Mouse (Mus musculus) T-cell, adult 2 months (primary cell): ENCODE data around the gene Atf7ip2.
"Not testable (repeated sequence)": the region's sequence is repeated elsewhere in the genome, so short reads cannot be mapped to it uniquely, and the experiment has no call there.

Experiments used
- DNase-seq: peaks from one replicate; pipeline ENCODE4 v3.0.0; 2022; ENCODE audit warnings: low spot score

Gene Atf7ip2

DNA sequence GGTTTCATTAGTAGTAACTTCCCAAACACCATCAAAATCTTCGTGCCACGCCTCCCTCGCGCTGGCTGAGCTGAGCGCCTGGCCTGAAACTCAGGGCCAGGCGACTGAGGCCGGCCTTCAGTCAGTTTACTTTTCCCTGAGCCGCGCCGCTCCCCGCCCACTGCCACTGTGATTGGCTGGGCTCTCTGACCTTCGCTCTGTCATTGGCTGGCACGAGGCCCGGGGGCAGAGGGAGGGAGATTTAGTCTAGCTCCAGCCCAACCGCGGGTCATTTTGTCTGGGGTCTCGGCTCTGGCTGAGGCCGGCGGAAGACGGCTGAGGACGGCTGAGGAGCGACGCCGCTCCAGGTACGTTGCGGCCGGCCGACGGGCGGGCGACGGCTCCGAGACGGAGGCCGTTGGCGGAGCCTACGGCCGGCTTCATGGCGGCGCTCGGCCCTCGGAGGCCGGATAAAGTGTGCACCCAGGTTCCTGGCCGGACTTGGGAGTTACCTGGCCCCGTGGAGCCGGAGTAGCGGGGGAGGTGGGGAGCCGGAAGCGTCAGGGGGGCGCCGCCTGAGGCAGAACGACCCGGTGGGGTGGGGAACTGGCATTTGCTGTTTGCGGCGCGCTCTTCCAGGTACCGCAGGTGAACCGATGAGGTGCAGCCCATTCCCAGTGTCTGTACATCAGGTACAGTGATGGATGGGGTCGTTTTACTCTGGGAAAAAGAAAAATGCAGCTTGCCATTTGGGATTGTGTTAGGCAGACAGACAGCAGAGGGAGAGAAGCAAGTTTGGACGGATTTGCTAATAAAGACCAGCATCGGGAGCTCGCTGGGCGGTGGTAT lies at the start of gene Atf7ip2:
Gene Atf7ip2, plus strand, starts transcription at position 34 of the 828 bp plus-strand sequence.
- no peak for DNase-seq

DNA sequence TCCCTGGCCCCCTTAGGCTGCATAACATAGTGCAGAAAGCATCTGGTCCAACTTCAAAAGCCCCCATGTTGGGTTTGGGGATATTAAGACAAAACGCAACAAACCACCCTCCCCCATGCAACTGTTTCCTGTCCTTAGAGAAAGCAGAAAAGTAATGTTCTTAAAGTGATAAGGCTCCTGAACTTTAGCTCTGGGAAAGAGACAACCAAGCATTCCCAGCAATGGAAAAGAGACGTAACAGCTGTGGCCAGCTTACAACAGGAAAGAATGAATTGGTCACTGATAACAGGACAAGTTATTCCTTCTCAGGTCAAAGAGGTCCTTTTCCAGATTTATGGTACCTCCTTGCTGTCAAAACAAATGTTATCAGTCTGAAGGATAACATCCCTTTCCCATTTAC lies 49.3 kb upstream of the Atf7ip2 start:
- no peak for DNase-seq

DNA sequence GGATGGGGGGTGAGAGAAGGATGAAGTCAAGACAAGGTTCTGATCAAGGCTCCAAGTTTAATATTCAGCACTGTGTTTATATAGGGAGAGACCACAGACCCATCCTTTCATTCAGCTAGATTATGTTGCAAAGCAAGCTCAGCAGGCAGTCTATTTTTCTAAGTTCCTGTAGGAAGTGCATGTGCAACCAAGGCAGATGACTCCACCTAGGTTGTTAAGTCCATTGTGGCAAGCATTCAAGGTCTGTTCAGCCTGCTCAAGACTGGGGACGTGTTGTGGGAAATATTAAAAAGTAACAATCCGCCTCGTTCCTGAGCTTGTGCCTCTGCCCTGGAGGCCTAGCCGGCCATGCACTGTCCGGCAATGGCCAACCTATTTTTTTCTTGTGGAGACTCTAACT lies 45.1 kb upstream of the Atf7ip2 start:
- DNase-seq, result no peak

DNA sequence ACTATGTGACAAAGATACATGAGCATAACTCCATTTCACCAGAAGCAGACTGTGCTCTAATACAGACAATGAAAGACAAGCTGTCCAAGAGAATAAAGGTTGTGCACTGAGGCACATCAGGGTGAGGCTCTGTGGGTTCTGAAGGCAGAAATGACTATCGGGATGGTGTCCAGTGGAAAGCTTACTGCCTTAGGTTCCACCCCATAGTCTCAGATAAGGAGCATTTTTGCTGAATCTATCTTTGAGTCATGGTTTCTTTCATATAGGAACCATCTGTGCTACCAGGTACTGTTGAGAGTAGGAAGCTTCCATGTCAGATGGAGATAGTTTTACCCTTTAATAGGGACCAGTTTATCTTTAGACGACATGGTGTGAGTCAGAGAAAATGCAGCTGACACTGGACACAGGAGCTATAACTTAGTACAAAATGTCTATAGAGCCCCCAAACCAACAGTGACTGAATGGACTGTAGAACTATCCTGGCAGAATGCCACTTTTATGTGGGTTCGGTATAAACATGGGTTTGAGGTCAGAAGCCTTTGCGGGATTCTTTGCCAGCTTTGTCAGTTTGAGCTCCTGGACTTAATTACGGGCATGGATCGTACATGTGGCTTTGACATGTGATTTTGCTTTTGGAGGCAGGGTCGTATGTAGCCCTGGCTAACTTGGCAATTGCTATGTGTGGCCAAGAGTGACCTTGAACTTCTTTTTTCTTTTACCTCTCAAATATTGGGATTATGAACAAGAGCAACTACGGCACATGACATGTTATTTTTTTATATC lies 23.2 kb upstream of the Atf7ip2 start:
- no peak for DNase-seq

DNA sequence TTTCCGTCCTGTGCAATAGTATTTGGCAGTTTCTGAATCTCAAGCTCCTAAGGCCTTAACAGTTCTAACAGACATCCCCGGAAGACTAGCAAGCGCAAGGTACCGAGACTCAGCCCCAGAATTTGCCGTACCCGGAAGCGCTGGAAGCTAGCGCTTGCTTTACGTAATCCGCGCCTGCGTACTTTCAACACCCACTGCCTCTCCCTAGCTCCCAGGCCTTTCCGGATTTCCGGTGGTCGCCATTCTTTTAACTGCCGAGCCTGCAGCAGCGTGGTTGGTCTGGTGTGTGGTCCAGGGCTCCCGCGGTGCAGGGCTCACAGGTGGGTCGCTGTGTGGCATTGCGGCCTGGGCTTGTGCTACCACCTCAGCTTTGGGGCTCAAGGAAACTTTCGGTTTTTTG lies 22.5 kb upstream of the Atf7ip2 start, which contains the start of gene Rpl39l:
Gene Rpl39l, plus strand, starts transcription at position 222 of the 400 bp plus-strand sequence.
- no peak for DNase-seq

DNA sequence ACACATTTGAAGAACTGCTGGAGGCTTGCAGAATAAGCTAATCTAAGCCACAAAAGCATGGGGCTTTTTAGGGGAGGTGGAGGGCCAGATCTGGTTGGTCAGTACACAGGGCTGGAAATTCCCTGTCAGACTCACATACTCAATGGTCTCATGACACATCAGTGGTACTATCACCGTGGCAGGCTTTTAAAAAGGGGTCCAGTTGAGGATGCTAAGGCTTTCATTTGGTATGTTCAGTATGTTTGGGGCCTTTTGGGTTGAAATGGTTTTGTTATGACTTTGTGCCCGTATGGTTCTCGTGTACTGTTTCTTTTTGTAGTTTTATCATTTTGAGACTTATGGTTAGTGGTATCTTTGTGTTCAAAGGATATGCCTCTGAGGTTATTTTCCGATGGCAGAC lies 21.2 kb upstream of the Atf7ip2 start:
- DNase-seq, result no peak

DNA sequence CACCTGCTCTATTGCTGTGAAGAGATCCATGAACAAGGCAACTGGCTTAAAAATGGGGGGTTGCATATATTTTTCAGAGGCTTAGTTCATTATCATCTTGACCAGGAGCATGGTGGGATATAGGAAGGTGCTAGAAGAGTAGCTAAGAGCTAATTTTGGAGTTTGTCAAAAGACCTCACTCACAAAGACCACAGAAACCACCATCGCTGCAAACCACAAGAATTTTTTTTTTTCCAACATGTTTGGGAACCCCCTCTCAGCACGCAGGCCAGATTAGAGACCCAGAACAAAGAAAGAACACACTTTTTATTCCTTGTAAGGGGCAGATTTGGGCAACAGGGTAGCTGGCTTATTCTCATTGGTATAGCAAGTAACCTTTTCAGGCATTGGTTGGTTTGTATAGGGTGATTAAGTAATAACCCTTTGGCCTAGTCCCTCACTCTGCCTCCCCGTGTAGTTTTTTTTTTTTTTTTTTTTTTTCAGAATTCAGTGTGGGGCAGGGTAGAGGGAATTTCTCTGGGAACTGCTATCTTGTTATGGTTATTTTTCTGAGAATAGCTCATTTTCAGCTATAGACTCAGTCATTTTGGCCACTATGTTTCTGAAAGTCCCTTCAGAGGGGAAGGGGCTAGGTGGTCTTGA lies 20.2 kb upstream of the Atf7ip2 start:
- no peak for DNase-seq

DNA sequence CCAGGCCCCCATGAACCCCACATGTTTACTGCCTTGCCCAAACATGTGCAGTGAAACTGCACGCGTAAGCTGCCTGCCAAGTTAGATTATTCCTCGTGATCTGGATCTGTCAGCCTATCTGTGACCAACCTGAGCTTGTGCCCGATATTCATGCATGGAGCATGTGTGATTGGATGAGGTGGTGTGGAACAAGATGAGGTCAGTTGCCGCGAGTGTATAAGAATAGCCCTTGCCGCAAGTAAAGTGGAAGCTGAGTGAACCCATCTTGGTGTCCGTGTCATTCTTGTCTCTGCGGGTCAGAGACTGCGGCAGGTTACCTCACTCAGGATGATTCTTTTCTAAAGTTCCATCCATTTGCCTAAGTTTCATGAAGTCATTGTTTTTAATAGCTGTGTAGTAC lies 5.1 kb upstream of the Atf7ip2 start:
- DNase-seq, result not testable (repeated sequence)

DNA sequence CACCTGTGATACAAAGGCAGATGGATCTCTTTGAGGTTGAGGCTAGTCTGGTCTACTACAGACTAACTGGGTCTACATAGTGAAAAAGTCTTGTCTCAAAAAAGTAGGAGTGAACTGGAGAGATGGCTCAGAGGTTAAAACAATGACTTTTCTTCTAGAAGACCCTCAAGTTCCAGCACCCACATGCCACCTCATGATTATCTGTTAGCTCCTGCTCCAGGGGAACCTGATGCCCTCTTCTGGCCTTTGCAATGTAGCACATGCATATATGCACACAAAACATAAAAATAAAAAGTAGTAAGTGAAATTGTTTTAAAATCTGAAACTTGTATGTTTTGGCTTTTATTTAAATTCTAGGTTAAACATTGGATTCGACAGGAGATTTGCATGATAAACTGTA lies 16.3 kb downstream of the Atf7ip2 start:
- no peak for DNase-seq

DNA sequence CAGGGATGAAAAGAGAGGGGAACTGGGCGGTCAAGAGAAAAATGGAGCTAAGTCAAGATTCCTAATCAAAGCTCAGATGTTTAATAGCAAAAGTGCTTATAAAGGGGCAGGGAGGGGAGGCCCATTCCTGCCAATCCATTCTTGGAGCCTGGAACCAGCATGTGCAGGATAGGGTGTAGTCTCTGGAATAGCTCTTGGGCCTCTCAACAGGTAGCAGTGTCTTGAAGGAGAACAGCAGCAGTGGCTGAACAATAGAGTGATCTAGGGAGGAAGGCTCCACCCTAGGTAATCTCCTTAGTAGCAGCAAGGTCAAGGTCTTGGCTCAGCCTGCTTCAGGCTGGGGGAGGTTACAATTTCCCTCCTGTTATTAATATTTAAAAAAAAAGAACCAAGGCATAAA lies 23.9 kb downstream of the Atf7ip2 start:
- not testable (repeated sequence) for DNase-seq

DNA sequence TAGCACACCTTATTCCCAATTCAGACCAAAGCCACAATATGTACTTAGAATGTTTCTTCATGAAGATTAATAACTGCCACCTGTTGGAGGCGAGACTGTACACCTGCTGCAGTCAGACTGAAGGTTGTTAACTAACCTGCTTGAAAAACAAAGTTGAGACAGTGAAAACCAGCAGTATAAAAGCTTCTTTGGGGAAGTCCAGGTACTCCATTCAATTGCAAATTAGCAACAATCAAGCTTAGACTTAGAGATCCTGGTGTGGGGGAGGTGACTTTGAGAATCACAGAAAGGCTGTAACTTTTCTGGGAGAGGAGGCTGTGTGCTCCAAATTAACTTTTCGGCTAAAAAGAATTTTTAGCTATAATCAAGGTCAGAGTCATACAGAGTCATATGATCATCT lies 24.5 kb downstream of the Atf7ip2 start:
- not testable (repeated sequence) for DNase-seq

DNA sequence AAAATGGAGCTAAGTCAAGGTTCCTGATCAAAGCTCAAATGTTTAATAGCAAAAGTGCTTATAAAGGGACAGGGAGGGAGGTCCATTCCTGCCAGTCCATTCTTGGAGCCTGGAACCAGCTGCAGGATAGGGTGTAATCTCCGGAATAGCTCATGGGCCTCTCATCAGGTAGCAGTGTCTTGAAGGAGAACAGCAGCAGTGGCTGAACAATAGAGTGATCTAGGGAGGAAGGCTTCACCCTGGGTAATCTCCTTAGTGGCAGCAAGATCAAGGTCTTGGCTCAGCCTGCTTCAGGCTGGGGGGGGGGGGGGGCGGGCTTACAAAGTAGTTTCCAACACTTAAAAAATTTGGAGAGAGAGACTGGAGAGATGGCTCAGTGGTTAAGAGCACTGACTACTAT lies 34.8 kb downstream of the Atf7ip2 start:
- DNase-seq, result no peak

DNA sequence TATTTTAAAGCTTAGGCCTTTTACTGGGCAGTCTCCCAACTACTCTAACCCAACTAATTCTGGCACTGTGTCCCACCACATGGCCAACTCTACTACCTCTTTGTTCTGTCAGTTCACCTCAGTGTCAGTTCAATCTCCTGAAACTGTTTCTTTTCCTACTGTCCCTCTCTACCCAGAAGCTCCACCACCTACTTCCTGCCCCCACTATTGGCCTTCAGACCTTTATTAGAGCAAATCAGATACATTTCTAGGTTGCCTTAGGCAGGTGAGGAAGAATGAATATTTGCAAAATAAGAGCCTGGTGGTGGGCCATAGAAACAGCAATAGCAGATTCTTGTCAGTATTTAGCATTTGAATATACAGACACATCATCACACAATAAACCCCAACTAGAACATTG lies 44.1 kb downstream of the Atf7ip2 start:
- no peak for DNase-seq

DNA sequence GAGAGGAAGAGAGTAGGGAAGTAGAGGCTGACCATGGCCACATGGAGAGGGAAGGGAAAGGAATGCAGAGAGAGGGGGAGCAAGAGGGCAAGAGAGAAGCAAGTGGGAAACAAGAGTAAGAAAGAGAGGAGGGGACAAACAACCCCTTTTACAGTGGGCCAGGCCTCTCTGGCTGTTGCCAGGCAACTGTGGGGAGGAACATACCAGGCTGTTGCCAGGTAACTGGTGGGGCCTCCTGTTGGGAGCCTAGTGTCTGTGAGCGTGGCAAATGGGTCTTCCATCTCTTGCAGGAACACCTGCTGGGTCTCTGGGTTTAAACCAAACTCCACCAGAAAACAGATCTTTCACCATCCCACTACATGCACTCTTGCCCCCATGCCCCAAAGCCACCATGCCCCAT lies 61.5 kb downstream of the Atf7ip2 start:
- no peak for DNase-seq

DNA sequence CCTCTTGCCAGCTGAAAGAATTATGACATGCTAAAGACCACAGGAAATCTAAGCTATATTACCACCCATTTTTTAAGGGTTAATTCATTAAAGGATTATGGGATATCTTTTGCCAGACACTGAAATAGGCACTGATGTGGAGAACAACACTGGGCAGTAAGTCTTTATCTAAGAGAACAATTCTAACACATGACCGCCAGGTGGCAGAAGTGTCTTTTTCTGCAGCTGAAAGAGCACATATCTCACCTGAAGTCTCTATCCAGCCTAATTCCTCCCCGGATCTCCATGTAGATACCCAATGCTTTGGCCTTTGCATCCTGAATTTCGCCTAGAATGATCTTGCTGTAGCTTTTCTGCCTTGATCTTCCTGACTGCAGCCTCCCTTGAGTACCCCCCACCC lies 79.7 kb downstream of the Atf7ip2 start:
- no peak for DNase-seq

DNA sequence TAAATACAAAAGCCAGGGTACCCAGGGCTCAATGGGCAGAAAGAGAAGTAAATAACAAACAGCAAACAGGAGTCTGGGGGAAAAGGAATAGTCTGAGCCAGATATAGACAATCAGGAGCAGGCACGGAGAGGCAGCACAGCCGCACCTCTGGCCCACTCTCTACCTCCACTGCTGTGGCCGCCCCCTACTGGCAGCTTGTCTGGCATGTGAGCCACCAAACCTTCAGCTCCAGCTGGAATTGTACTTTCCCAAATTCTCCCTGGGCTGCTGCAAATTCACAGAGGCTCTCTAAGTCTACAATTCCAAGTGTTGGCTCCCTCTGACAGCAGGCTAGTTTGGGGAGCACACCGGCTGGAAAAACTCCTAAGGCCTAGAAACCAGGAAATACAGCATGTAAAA lies 82.0 kb downstream of the Atf7ip2 start:
- DNase-seq, result no peak

DNA sequence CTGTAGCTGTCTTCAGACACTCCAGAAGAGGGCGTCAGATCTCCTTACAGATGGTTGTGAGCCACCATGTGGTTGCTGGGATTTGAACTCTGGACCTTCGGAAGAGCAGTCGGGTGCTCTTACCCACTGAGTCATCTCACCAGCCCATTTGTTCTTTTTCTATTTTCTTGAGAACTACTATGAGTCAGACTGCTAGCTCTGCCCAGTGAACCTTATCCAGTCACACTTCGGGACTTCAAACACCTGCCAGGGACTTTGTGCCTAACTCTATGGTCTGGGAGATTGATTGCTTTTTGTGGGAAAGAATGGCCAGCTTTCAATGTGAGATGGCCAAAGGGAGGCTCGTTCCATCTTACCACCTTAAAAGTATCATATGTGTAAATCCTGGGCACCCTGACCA lies 84.3 kb downstream of the Atf7ip2 start:
- DNase-seq, result not testable (repeated sequence)

DNA sequence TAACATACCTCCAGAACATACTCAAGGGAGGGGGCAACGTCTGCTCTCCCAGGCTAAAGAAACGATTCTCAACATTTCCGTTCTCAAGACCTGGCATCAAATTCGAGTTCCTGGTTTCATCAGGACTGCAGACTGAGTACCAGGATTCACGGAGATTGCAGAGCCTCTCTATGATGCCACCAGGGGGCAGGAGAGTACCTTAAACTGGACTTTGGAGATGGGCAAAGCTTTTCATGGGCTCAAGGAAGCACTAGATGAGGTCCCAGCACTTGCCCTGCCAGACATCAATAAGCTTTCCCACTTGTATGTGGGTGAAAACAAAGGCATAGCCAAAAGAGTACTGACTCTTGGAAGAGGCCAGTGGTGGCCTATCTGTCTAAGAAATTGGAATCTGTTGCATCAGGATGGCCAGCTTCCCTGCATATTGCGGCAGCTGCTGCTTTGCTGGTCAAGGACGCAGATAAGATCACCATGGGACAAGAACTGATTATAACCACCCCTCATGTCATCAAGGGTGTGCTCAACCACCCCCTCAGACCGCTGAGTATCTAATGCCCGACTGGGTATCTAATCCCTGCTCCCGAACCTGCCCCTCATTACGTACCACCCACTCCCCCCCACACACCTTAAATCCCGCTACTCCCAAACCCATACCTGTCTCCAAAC lies 87.9 kb downstream of the Atf7ip2 start:
- DNase-seq, result no peak

DNA sequence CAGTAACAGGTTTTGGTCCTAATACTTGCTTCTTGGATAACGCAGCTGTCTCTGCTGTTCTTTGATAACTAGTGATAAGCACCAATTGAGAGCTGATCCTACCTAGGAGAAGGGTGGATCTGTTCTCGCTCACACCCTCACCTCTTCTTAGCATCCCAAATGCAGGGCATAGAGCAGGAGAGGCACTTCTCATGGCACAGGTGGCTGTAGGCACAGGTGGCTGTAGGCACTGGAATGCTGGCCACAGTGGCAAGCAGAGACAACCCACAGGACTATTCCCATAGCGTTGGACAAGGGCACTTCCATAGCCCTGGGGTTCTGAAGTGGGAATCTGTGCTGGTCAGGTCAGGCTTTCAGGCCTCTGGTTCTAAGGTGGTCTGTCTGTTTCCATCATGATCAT lies 89.4 kb downstream of the Atf7ip2 start:
- DNase-seq, result no peak

DNA sequence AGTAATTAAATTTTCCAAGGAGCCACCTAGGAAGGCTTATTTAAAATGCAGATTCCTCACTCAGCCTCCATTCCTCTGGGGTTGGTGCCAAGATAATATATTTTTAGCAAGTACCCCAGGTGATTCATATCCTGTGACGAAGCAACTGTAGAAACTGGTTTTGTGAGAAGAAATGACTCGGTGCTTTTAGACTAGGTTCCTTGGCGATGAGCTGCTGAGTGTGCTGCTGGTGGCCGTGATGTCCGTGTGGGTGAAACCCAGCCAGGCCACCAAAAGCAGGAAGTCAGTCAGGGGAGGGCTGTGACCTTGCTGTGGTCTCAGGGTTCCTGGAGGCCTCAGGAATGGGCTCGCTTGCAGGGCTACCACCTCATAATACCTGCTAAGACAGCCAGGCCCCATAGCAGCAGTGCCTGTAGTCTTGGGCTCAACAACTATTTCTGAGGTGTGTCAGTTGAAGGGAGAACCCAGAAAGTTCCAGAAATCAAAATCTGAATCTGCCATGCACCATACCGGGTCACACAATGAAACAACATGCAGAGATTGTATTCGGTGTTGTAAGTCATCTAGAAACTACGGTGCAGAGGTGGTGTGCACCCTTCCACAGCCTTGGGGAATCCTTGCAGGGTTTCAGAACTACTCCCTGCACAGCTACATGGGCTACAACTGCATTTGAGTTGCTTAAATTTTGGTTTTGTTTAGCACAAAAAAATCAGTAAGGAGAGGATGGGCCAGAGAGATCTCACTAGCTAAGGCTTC lies 94.2 kb downstream of the Atf7ip2 start:
- DNase-seq, result no peak

DNA sequence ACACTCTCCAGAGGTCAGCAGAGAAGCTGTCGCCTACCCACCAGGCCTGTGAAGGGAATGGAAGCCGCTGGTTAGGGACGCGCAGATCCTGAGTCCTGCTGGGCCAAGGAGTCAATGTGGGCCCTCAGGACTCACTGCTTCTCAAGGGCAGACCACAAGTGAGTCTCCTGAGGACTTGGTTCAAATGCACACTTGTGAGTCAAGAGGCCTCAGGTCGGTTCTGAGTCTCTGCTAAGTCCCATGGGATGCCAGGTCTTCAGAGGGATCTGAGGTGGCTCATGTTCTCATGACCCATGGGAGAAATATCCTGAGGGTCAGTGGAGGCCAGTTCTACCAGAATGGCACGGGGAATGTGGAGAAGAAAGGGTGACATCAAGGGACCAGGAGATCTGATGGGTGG lies 95.6 kb downstream of the Atf7ip2 start:
- no peak for DNase-seq
